Mouse (Mus musculus): ENCODE data around the gene Eif2s2. TPM values are rescaled to one million over a fixed set of nuclear protein-coding genes. Genes with fewer than 3 reads are reported as not detected.

Gene Eif2s2
- polyA plus RNA-seq, 1 experiment = 36.2 TPM

GRCm38 (mm10) chr2:154836537-154836936, 56.2 kb downstream of the Eif2s2 start:
- Histone ChIP-seq H3K4me1 (ENCODE audit: control insufficient read depth, insufficient read depth, low read length) (no peaks in the 10 kb centered on the region), H3K27ac (ENCODE audit: insufficient read depth, low read length) (no peak overlapping the region), H3K4me3 (ENCODE audit: insufficient read depth, low read length) (no peak overlapping the region)
- TF ChIP-seq CTCF (IDR thresholded peaks at IDR 0.05; ENCODE audit: extremely low read depth, insufficient read depth, low read length) (no peak), POLR2A (IDR thresholded peaks at IDR 0.05; ENCODE audit: extremely low read depth, insufficient read depth, low read length) (no peak)

GRCm38 (mm10) chr2:154834149-154834865, 58.4 kb downstream of the Eif2s2 start:
- Histone ChIP-seq H3K27ac (ENCODE audit: insufficient read depth, low read length) (no peak overlapping the region), H3K4me3 (ENCODE audit: insufficient read depth, low read length) (no peak overlapping the region), H3K4me1 (ENCODE audit: control insufficient read depth, insufficient read depth, low read length) (no peaks in the 10 kb centered on the region)
- TF ChIP-seq POLR2A (IDR thresholded peaks at IDR 0.05; ENCODE audit: extremely low read depth, insufficient read depth, low read length) (no peak), CTCF (IDR thresholded peaks at IDR 0.05; ENCODE audit: extremely low read depth, insufficient read depth, low read length) (no peak)

GRCm38 (mm10) chr2:154832471-154832870, 60.3 kb downstream of the Eif2s2 start:
- TF ChIP-seq POLR2A (IDR thresholded peaks at IDR 0.05; ENCODE audit: extremely low read depth, insufficient read depth, low read length) (no peak), CTCF (IDR thresholded peaks at IDR 0.05; ENCODE audit: extremely low read depth, insufficient read depth, low read length) (no peak)
- Histone ChIP-seq H3K4me1 (ENCODE audit: control insufficient read depth, insufficient read depth, low read length) (no peaks in the 10 kb centered on the region), H3K4me3 (ENCODE audit: insufficient read depth, low read length) (no peak overlapping the region), H3K27ac (ENCODE audit: insufficient read depth, low read length) (no peak overlapping the region)

- H3K27ac ChIP-seq (ENCODE audit: insufficient read depth, low read length) = no peak overlapping the region
- no peaks in the 10 kb centered on the region for H3K4me1 ChIP-seq (ENCODE audit: control insufficient read depth, insufficient read depth, low read length)
- no peak overlapping the region for H3K4me3 ChIP-seq (ENCODE audit: insufficient read depth, low read length)
- TF ChIP-seq CTCF (IDR thresholded peaks at IDR 0.05; ENCODE audit: extremely low read depth, insufficient read depth, low read length) = no peak
- no peak for TF ChIP-seq POLR2A (IDR thresholded peaks at IDR 0.05; ENCODE audit: extremely low read depth, insufficient read depth, low read length)
Observed at GRCm38 (mm10) chr2:154827521-154827920, 65.2 kb downstream of the Eif2s2 start.

GRCm38 (mm10) chr2:154826054-154826538, 66.6 kb downstream of the Eif2s2 start:
- no peak overlapping the region for H3K4me3 ChIP-seq (ENCODE audit: insufficient read depth, low read length)
- no peak overlapping the region for H3K27ac ChIP-seq (ENCODE audit: insufficient read depth, low read length)
- TF ChIP-seq CTCF (IDR thresholded peaks at IDR 0.05; ENCODE audit: extremely low read depth, insufficient read depth, low read length) = no peak
- TF ChIP-seq POLR2A (IDR thresholded peaks at IDR 0.05; ENCODE audit: extremely low read depth, insufficient read depth, low read length) = no peak
- H3K4me1 ChIP-seq (ENCODE audit: control insufficient read depth, insufficient read depth, low read length) = no peaks in the 10 kb centered on the region

Other genes starting within 250 kb of the Eif2s2 start
- 297 and 298 TPM in 2 replicates for gene Chmp4b, start 241.2 kb downstream of the Eif2s2 start, polyA plus RNA-seq (2012; rRNA removed)
- not detected in 2 replicates for gene Gm14214, start 122.9 kb downstream of the Eif2s2 start, polyA plus RNA-seq (2012; rRNA removed)
- gene Raly, start 101.8 kb downstream of the Eif2s2 start, polyA plus RNA-seq (2012; rRNA removed) = 135 TPM in 2 replicates
- gene a, start 101.5 kb downstream of the Eif2s2 start, polyA plus RNA-seq (2012; rRNA removed) = 0.54 TPM in 1 of 2 replicates, not detected in the other
- 0.04 and 0.15 TPM in 2 replicates for gene Gm14226, start 125.3 kb upstream of the Eif2s2 start, polyA plus RNA-seq (2012; rRNA removed)
- 28.5 and 30.6 TPM in 2 replicates for gene Ahcy, start 181.6 kb upstream of the Eif2s2 start, polyA plus RNA-seq (2012; rRNA removed)
- gene Itch, start 240.6 kb upstream of the Eif2s2 start, polyA plus RNA-seq (2012; rRNA removed) = 18.5 and 20.6 TPM in 2 replicates